Mouse (Mus musculus): ENCODE measurements around the gene Gm17783. TPM values are rescaled to one million over a fixed set of nuclear protein-coding genes. Genes with fewer than 3 reads are reported as not detected.
"Not testable (repeated sequence)": the region's sequence is repeated elsewhere in the genome, so short reads cannot be mapped to it uniquely, and the experiment has no call there.

The Gm17783 gene
- total and polyA plus RNA-seq, 3 experiments = not detected

DNA sequence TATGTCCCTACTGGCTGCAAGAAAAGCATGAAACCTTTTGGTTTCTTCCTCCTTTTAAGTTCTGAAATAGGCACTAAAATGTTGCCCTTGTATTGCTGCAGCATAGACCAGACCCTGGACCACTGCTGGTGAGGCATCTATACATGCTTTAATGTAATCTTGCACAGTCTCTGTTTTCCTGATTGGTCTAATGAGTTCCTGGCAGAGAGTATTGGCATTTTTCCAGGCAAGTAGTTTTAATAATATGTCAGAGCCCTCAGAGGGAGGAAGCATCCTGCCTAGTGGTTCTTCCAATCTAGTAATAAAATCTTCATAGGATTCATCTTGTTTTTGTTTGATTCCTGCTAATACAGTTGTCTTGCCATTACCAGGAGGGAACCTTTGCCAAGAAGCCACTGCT, 54.9 kb downstream of the Gm17783 start:
- TF ChIP-seq MYB (IDR thresholded peaks at IDR 0.05; ENCODE audit: low read depth, low read length) (no peak), POLR2AphosphoS2 (IDR thresholded peaks at IDR 0.05; ENCODE audit: low read length) (no peak), CHD2 (IDR thresholded peaks at IDR 0.05; ENCODE audit: low read length) (no peak), MAX (IDR thresholded peaks at IDR 0.05; ENCODE audit: low read length) (no peak), NRF1 (IDR thresholded peaks at IDR 0.05; ENCODE audit: insufficient read depth, low read depth, low read length, poor library complexity, severe bottlenecking) (no peak), TAL1 (IDR thresholded peaks at IDR 0.05; ENCODE audit: low read length) (no peak), EP300 (IDR thresholded peaks at IDR 0.05; ENCODE audit: low read depth in 1 of 2, low read length in 2 of 2) (no peak), NELFE (IDR thresholded peaks at IDR 0.05; ENCODE audit: low read depth, low read length) (no peak), GABPA (IDR thresholded peaks at IDR 0.05; ENCODE audit: low read depth, low read length) (no peak), ZMIZ1 (IDR thresholded peaks at IDR 0.05; ENCODE audit: low read depth, low read length) (no peak), SMC3 (IDR thresholded peaks at IDR 0.05; ENCODE audit: low read depth, low read length) (no peak)
- no peaks in the 10 kb centered on the region for H3K36me3 ChIP-seq (ENCODE audit: control insufficient read depth in 1 of 2, insufficient read depth in 2 of 2, low read length in 2 of 2)
- H3K4me1 ChIP-seq (ENCODE audit: control insufficient read depth in 1 of 2, insufficient read depth in 2 of 2, low read length in 2 of 2) = no peaks in the 10 kb centered on the region
- no peaks in the 10 kb centered on the region for H3K27me3 ChIP-seq (ENCODE audit: control insufficient read depth in 1 of 2, insufficient read depth in 2 of 2, low read length in 2 of 2)
- DNase-seq (ENCODE audit: low read depth, low spot score) = no peak
- H3K9me3 ChIP-seq (replicated peaks; ENCODE audit: insufficient read depth, low read length) = no peaks in the 10 kb centered on the region
- H3K4me3 ChIP-seq (ENCODE audit: control insufficient read depth in 1 of 2, insufficient read depth in 1 of 2, low read depth in 2 of 2, low read length in 2 of 2) = no peak overlapping the region
- H3K27ac ChIP-seq (ENCODE audit: control insufficient read depth, low read depth, low read length) = no peak overlapping the region
- H3K79me2 ChIP-seq (ENCODE audit: control insufficient read depth, insufficient read depth, low read length, poor library complexity) = no peaks in the 10 kb centered on the region
- no peak overlapping the region for H3K9ac ChIP-seq (ENCODE audit: control insufficient read depth, low read depth, low read length, poor library complexity, severe bottlenecking)

DNA sequence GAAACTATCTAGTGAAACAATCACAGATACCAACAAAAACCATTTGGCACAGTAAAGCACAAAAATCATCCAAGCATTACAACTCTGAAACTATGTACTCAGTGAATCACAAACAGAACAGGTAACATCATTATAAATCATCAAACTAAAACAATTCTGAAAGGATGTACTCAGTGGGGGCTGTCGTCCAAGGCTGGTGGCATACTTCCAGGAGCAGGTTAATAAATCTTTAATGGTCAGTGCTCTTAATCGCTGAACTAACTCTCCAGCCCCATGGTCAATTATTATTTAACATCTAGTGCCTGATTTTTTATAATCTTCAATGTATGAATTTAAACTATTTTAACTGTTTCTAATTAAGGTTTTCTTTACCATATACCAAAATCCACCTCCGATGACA, 60.0 kb downstream of the Gm17783 start:
- not testable (repeated sequence) for H3K9me3 ChIP-seq (replicated peaks; ENCODE audit: insufficient read depth, low read length); H3K27ac ChIP-seq (ENCODE audit: control insufficient read depth, low read depth, low read length); H3K4me1 ChIP-seq (ENCODE audit: control insufficient read depth in 1 of 2, insufficient read depth in 2 of 2, low read length in 2 of 2); H3K79me2 ChIP-seq (ENCODE audit: control insufficient read depth, insufficient read depth, low read length, poor library complexity); H3K27me3 ChIP-seq (ENCODE audit: control insufficient read depth in 1 of 2, insufficient read depth in 2 of 2, low read length in 2 of 2); H3K9ac ChIP-seq (ENCODE audit: control insufficient read depth, low read depth, low read length, poor library complexity, severe bottlenecking); DNase-seq (ENCODE audit: low read depth, low spot score); H3K4me3 ChIP-seq (ENCODE audit: control insufficient read depth in 1 of 2, insufficient read depth in 1 of 2, low read depth in 2 of 2, low read length in 2 of 2); H3K36me3 ChIP-seq (ENCODE audit: control insufficient read depth in 1 of 2, insufficient read depth in 2 of 2, low read length in 2 of 2)

Other genes with a start within 250 kb of the Gm17783 start
- not detected in 2 replicates for gene Cd200, start 123.0 kb downstream of the Gm17783 start, total RNA-seq (2012; rRNA removed)
- not detected for gene Cd200, start 123.0 kb downstream of the Gm17783 start, polyA plus RNA-seq (2012; ENCODE audit: insufficient read depth in 1 of 2, insufficient read length in 2 of 2, low read depth in 1 of 2, low replicate concordance in 2 of 2, missing spikeins in 1 of 2)
- gene Gm609, start 39.1 kb downstream of the Gm17783 start, total RNA-seq (2012; rRNA removed) = not detected in 2 replicates
- under 1 TPM in 1 of 2 experiments, not detected in 1; 0.03 TPM for gene Gm609, start 39.1 kb downstream of the Gm17783 start, polyA plus RNA-seq (2012; ENCODE audit: insufficient read depth in 1 of 2, insufficient read length in 2 of 2, low read depth in 1 of 2, low replicate concordance in 2 of 2, missing spikeins in 1 of 2)
- not detected in 2 replicates for gene Slc9c1, start 3.3 kb upstream of the Gm17783 start, total RNA-seq (2012; rRNA removed)
- not detected for gene Slc9c1, start 3.3 kb upstream of the Gm17783 start, polyA plus RNA-seq (2012; ENCODE audit: insufficient read depth in 1 of 2, insufficient read length in 2 of 2, low read depth in 1 of 2, low replicate concordance in 2 of 2, missing spikeins in 1 of 2)
- not detected in 2 replicates for gene Gcsam, start 78.3 kb upstream of the Gm17783 start, total RNA-seq (2012; rRNA removed)
- not detected for gene Gcsam, start 78.3 kb upstream of the Gm17783 start, polyA plus RNA-seq (2012; ENCODE audit: insufficient read depth in 1 of 2, insufficient read length in 2 of 2, low read depth in 1 of 2, low replicate concordance in 2 of 2, missing spikeins in 1 of 2)
- gene BC016579, start 122.0 kb upstream of the Gm17783 start, total RNA-seq (2012; rRNA removed) = not detected in 2 replicates
- gene BC016579, start 122.0 kb upstream of the Gm17783 start, polyA plus RNA-seq (2012; ENCODE audit: insufficient read depth in 1 of 2, insufficient read length in 2 of 2, low read depth in 1 of 2, low replicate concordance in 2 of 2, missing spikeins in 1 of 2) = not detected
- 0.04 TPM in 1 of 2 replicates, not detected in the other for gene Tmprss7, start 161.6 kb upstream of the Gm17783 start, total RNA-seq (2012; rRNA removed)
- under 1 TPM in 1 of 2 experiments, not detected in 1; 0.04 TPM for gene Tmprss7, start 161.6 kb upstream of the Gm17783 start, polyA plus RNA-seq (2012; ENCODE audit: insufficient read depth in 1 of 2, insufficient read length in 2 of 2, low read depth in 1 of 2, low replicate concordance in 2 of 2, missing spikeins in 1 of 2)
- gene Tagln3, start 192.6 kb upstream of the Gm17783 start, total RNA-seq (2012; rRNA removed) = not detected in 2 replicates
- not detected for gene Tagln3, start 192.6 kb upstream of the Gm17783 start, polyA plus RNA-seq (2012; ENCODE audit: insufficient read depth in 1 of 2, insufficient read length in 2 of 2, low read depth in 1 of 2, low replicate concordance in 2 of 2, missing spikeins in 1 of 2)
- 8.3 and 9.5 TPM in 2 replicates for gene Abhd10, start 210.9 kb upstream of the Gm17783 start, total RNA-seq (2012; rRNA removed)
- 10 to 100 TPM in 1 of 2 experiments, not detected in 1; 11.1 TPM for gene Abhd10, start 210.9 kb upstream of the Gm17783 start, polyA plus RNA-seq (2012; ENCODE audit: insufficient read depth in 1 of 2, insufficient read length in 2 of 2, low read depth in 1 of 2, low replicate concordance in 2 of 2, missing spikeins in 1 of 2)